Mouse (Mus musculus) brain, adult 10 weeks (tissue): ENCODE measurements around the gene Insl6. TPM values are rescaled to one million over a fixed set of nuclear protein-coding genes. Genes with fewer than 3 reads are reported as not detected.

ENCODE experiments used
- polyA plus RNA-seq: library from polyadenylated mRNA; stranded (reverse); fragments of 350-450 nt; fragmentation: Illumina TruSeq; extraction: RNeasy Lipid Tissue Mini Kit (QIAGEN cat#74804); gene quantifications from one replicate; pipeline ENCODE4 v1.2.3, GENCODE M21; 2015; ENCODE audit warnings: low read depth, low replicate concordance

The Insl6 gene
- polyA plus RNA-seq = 1.8 TPM

GRCm38 (mm10) chr19:29325053-29325851 lies at the start of gene Insl6:
TSS of gene Insl6 (minus strand) at chr19:29325356.

DNA sequence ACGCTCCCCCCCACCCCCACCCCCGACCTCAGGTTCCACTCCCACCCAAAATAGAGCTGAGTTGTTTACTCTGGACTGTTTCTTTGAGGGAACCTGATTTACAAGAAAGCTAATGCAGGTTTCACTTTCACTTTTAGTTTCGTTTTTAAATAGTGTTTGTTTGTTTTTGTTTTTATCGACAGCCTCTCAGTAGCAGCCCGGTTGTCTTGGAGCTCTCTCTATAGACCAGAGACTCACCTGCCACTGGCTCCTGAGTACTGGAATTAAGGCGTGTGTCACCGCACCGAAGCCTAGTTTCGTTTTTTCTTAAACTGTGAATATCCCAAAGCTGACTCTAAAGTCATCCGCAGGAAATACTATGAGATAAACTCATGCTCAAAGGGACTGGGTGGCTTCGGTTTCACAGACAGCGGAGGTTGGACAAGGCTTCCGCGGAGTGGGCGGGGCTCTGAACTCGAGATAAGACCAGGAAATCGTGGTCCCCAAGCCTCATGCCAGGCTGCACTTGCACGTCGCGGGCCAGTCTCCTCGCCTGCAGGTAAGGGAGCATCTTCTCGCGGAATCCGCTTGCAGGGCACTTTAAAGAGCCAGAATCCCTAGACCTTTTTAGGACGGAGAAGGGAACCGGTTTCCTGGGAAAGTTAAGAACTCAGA lies 41.9 kb upstream of the Insl6 start, which contains the start of the genes Plgrkt and Cd274:
TSS of gene Plgrkt (minus strand) at position 422 of the 654 bp plus-strand sequence.
TSS of gene Cd274 (plus strand) at position 487 of the 654 bp plus-strand sequence.

GRCm38 (mm10) chr19:29334068-29334745 lies 9.1 kb upstream of the Insl6 start, which contains the start of gene Rln1:
TSS of gene Rln1 (minus strand) at chr19:29334670.

Other genes starting within 250 kb of the Insl6 start
- gene Rcl1, start 224.0 kb downstream of the Insl6 start, polyA plus RNA-seq = 21.6 TPM
- 24.4 TPM for gene Jak2, start 73.5 kb downstream of the Insl6 start, polyA plus RNA-seq
- gene Rln1, start 9.3 kb upstream of the Insl6 start, polyA plus RNA-seq = 0.48 TPM
- gene Plgrkt, start 42.0 kb upstream of the Insl6 start, polyA plus RNA-seq = 42.6 TPM
- 1.7 TPM for gene Cd274, start 42.1 kb upstream of the Insl6 start, polyA plus RNA-seq
- not detected for gene Pdcd1lg2, start 85.6 kb upstream of the Insl6 start, polyA plus RNA-seq
- 20.3 TPM for gene Ric1, start 196.9 kb upstream of the Insl6 start, polyA plus RNA-seq